Mouse (Mus musculus): Measurements from ENCODE around the gene Olfr1221.
"Not testable (repeated sequence)": the region's sequence is repeated elsewhere in the genome, so short reads cannot be mapped to it uniquely, and the experiment has no call there.

DNA sequence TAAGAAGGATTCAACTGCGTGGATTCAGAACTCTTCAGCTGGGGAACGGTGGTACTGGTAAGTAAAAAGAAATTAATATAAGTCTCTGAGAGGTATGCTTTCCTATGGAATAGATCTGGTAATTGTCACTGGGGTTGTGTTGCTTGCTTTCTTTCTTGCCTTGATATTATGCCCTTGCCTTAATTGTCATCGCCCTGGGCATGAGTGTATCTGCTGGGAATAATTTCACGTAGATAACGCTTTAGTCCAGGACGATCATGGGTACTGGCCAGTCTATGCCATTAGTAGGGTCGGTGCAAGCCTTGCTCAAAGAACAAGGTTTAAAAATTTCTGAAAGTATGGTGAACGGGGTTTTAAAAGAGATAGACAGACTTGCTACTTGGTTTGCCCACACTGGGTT, 46.9 kb upstream of the Olfr1221 start, which contains the start of gene Olfr1224-ps1:
- TF ChIP-seq TBP (IDR thresholded peaks at IDR 0.05; ENCODE audit: low read depth, low read length); CTCF (IDR thresholded peaks at IDR 0.05 in 2 of 3, conservative IDR thresholded peaks at IDR 0.05 in 1 of 3; ENCODE audit: control insufficient read depth in 1 of 3, insufficient read depth in 1 of 3, low read depth in 2 of 3, low read length in 3 of 3, poor library complexity in 1 of 3, severe bottlenecking in 1 of 3); POLR2A (IDR thresholded peaks at IDR 0.05; ENCODE audit: control insufficient read depth in 1 of 2, insufficient read depth in 1 of 2, low read depth in 1 of 2, low read length in 2 of 2, poor library complexity in 1 of 2); HCFC1 (IDR thresholded peaks at IDR 0.05; ENCODE audit: low read depth, low read length); MYC (IDR thresholded peaks at IDR 0.05; ENCODE audit: low read depth, low read length); ZC3H11A (IDR thresholded peaks at IDR 0.05; ENCODE audit: low read depth, low read length); EP300 (IDR thresholded peaks at IDR 0.05; ENCODE audit: low read depth in 1 of 2, low read length in 2 of 2); GATA1 (IDR thresholded peaks at IDR 0.05; ENCODE audit: low read depth, low read length); ZNF384 (IDR thresholded peaks at IDR 0.05; ENCODE audit: low read depth, low read length): not testable (repeated sequence)

Measured in MEL (cell line).